Mouse (Mus musculus): ENCODE measurements around the gene Fau. TPM values are rescaled to one million over a fixed set of nuclear protein-coding genes. Genes with fewer than 3 reads are reported as not detected.

Fau gene
- total and polyA plus RNA-seq, 2 experiments = 455 to 820 TPM

DNA sequence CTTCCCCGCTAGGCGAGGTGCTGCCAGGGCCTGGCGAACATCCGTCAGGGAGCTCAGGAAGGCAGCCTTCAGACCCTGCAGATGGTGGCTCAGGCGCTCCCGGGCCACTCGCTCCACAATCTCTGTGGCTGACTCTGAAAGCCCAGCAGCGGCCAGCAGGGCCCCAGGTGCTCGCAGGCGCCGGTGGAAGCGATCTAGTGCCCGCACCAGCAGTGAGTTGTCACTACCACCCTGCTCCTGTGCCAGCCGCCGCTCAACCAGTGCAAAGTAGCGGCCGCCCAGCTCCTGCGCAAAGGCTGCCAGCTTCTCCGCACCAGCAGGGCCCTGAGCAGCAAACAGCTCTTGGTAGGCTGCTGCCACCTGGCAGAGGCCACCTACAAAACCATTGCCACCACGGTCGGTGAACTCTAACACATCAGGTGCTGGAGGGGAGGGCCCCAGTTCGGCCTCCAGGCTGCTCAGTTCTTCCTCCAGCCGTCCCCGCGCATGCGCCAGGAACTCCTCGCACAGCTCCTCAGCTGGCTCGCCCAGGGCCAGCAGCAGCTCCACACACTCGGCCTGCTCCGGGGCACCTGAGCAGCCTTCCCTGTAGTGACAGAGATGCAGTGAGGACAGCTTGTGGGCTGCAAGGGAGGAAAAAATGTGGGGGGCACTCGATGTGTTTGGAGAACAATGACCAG lies 13.1 kb downstream of the Fau start:
- no peaks in the 10 kb centered on the region for H3K27me3 ChIP-seq (ENCODE audit: control insufficient read depth, insufficient read depth, low read length)
- no peaks in the 10 kb centered on the region; the same call in 1 of the 2 replicates for H3K36me3 ChIP-seq (ENCODE audit: control insufficient read depth, insufficient read depth, low read length)
- H3K4me1 ChIP-seq (ENCODE audit: control insufficient read depth, insufficient read depth, low read length) = peaks cover 12% of the 10 kb centered on the region
- no peak for TF ChIP-seq POLR2A (IDR thresholded peaks at IDR 0.05; ENCODE audit: extremely low read depth, insufficient read depth, low read length)
- TF ChIP-seq CTCF (IDR thresholded peaks at IDR 0.05; ENCODE audit: low read depth, low read length) = no peak
- H3K4me3 ChIP-seq (ENCODE audit: insufficient read depth, low read depth, low read length) = no peak overlapping the region
- no peak overlapping the region for H3K9ac ChIP-seq (ENCODE audit: low read depth, low read length)
- peaks cover 5% of the 10 kb centered on the region; the same call in 1 of the 2 replicates for H3K79me2 ChIP-seq (ENCODE audit: control insufficient read depth, insufficient read depth, low read length)
- 93% methylated on average over 31 of the region's 31 CpGs for WGBS
- DNase-seq (ENCODE audit: extremely low read depth, low read depth, low spot score) = no peak
- no peak overlapping the region for H3K27ac ChIP-seq (replicated peaks; ENCODE audit: insufficient read depth, low read depth, low read length)

DNA sequence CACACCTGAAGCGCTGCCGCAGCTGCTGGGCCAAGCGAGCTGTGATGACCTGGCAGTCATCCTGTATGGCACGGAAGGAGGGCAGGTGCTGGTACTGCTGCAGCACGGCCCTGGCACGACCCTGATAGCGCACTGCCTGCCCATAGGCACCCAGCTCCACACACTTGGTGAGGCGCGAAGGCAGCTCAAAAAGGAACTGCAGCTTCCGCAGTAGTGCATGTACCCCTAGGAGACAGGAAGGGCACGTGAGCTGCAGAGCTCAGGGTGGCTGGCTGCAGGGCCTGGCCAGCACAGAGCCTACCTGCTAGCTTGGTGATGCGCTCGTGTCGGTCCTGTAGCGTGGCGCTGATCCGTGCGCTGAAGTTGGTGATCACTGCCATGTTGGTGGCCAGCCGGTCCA lies 13.6 kb downstream of the Fau start:
- no peaks in the 10 kb centered on the region; the same call in 1 of the 2 replicates for H3K36me3 ChIP-seq (ENCODE audit: control insufficient read depth, insufficient read depth, low read length)
- TF ChIP-seq CTCF (IDR thresholded peaks at IDR 0.05; ENCODE audit: low read depth, low read length) = no peak
- 96% methylated on average over 19 of the region's 19 CpGs for WGBS
- peaks cover 7% of the 10 kb centered on the region; the same call in 1 of the 2 replicates for H3K79me2 ChIP-seq (ENCODE audit: control insufficient read depth, insufficient read depth, low read length)
- no peak overlapping the region for H3K4me3 ChIP-seq (ENCODE audit: insufficient read depth, low read depth, low read length)
- peaks cover 10% of the 10 kb centered on the region for H3K4me1 ChIP-seq (ENCODE audit: control insufficient read depth, insufficient read depth, low read length)
- no peak for DNase-seq (ENCODE audit: extremely low read depth, low read depth, low spot score)
- H3K27me3 ChIP-seq (ENCODE audit: control insufficient read depth, insufficient read depth, low read length) = no peaks in the 10 kb centered on the region
- H3K9ac ChIP-seq (ENCODE audit: low read depth, low read length) = no peak overlapping the region
- H3K27ac ChIP-seq (replicated peaks; ENCODE audit: insufficient read depth, low read depth, low read length) = no peak overlapping the region

- Histone ChIP-seq H3K27ac (replicated peaks; ENCODE audit: insufficient read depth, low read depth, low read length) (no peak overlapping the region), H3K4me1 (ENCODE audit: control insufficient read depth, insufficient read depth, low read length) (peaks cover 5% of the 10 kb centered on the region), H3K27me3 (ENCODE audit: control insufficient read depth, insufficient read depth, low read length) (no peaks in the 10 kb centered on the region), H3K9ac (ENCODE audit: low read depth, low read length) (no peak overlapping the region), H3K36me3 (ENCODE audit: control insufficient read depth, insufficient read depth, low read length) (no peaks in the 10 kb centered on the region; the same call in 1 of the 2 replicates), H3K4me3 (ENCODE audit: insufficient read depth, low read depth, low read length) (no peak overlapping the region), H3K79me2 (ENCODE audit: control insufficient read depth, insufficient read depth, low read length) (peaks cover 6% of the 10 kb centered on the region; the same call in 1 of the 2 replicates)
- TF ChIP-seq POLR2A (IDR thresholded peaks at IDR 0.05; ENCODE audit: extremely low read depth, insufficient read depth, low read length) (no peak), CTCF (IDR thresholded peaks at IDR 0.05; ENCODE audit: low read depth, low read length) (no peak)
- WGBS = 90% methylated on average over 5 of the region's 5 CpGs
- DNase-seq (ENCODE audit: extremely low read depth, low read depth, low spot score) = no peak
Observed at GRCm38 (mm10) chr19:6073889-6074288, 16.2 kb downstream of the Fau start.

- WGBS = under 1% methylated on average over 33 of the region's 33 CpGs
- no peaks in the 10 kb centered on the region for H3K27me3 ChIP-seq (ENCODE audit: control insufficient read depth, insufficient read depth, low read length)
- H3K36me3 ChIP-seq (ENCODE audit: control insufficient read depth, insufficient read depth, low read length) = no peaks in the 10 kb centered on the region; the same call in 1 of the 2 replicates
- H3K27ac ChIP-seq (replicated peaks; ENCODE audit: insufficient read depth, low read depth, low read length) = peak within 1 kb of the TSS; percentile 84
- H3K79me2 ChIP-seq (ENCODE audit: control insufficient read depth, insufficient read depth, low read length) = peaks cover 6% of the 10 kb centered on the region; the same call in 1 of the 2 replicates
- peak within 1 kb of the TSS; percentile 81 for H3K4me3 ChIP-seq (ENCODE audit: insufficient read depth, low read depth, low read length)
- peak within 1 kb of the TSS; percentile 79 for H3K9ac ChIP-seq (ENCODE audit: low read depth, low read length)
- H3K4me1 ChIP-seq (ENCODE audit: control insufficient read depth, insufficient read depth, low read length) = peaks cover 5% of the 10 kb centered on the region
- TF ChIP-seq CTCF (IDR thresholded peaks at IDR 0.05; ENCODE audit: low read depth, low read length) = no peak
- TF ChIP-seq POLR2A (IDR thresholded peaks at IDR 0.05; ENCODE audit: extremely low read depth, insufficient read depth, low read length) = no peak
- peak; percentile 92 for DNase-seq (ENCODE audit: extremely low read depth, low read depth, low spot score)
Observed at GRCm38 (mm10) chr19:6076564-6077393, 19.1 kb downstream of the Fau start, which contains the start of gene Vps51. Vps51 (minus strand) TSS chr19:6077231.

- Histone ChIP-seq H3K4me1 (ENCODE audit: control insufficient read depth, insufficient read depth, low read length) (peaks cover 9% of the 10 kb centered on the region), H3K27me3 (ENCODE audit: control insufficient read depth, insufficient read depth, low read length) (no peaks in the 10 kb centered on the region), H3K9ac (ENCODE audit: low read depth, low read length) (no peak within 1 kb of the TSS), H3K79me2 (ENCODE audit: control insufficient read depth, insufficient read depth, low read length) (peaks cover 11% of the 10 kb centered on the region; the same call in 1 of the 2 replicates), H3K4me3 (ENCODE audit: insufficient read depth, low read depth, low read length) (no peak within 1 kb of the TSS), H3K36me3 (ENCODE audit: control insufficient read depth, insufficient read depth, low read length) (peaks cover 2% of the 10 kb centered on the region; the same call in 1 of the 2 replicates), H3K27ac (replicated peaks; ENCODE audit: insufficient read depth, low read depth, low read length) (no peak within 1 kb of the TSS)
- DNase-seq (ENCODE audit: extremely low read depth, low read depth, low spot score) = no peak
- 90% methylated on average over 12 of the region's 12 CpGs for WGBS
- TF ChIP-seq POLR2A (IDR thresholded peaks at IDR 0.05; ENCODE audit: extremely low read depth, insufficient read depth, low read length) (no peak), CTCF (IDR thresholded peaks at IDR 0.05; ENCODE audit: low read depth, low read length) (no peak)
Observed at GRCm38 (mm10) chr19:6079983-6080480, 22.4 kb downstream of the Fau start, which contains the start of gene Tmem262. Tmem262 (plus strand) TSS chr19:6080033.
